Mouse (Mus musculus) liver, adult 2 months (tissue): ENCODE data around the gene Plekhg5. TPM values are rescaled to one million over a fixed set of nuclear protein-coding genes. Genes with fewer than 3 reads are reported as not detected.

ENCODE experiments used
- DNase-seq: peaks from one replicate; pipeline ENCODE4 v3.0.0-alpha.2; 2011; ENCODE audit warnings: low read depth, low spot score; ENCODE audit errors: extremely low read depth
- H3K27ac ChIP-seq: fragments of 200-500 bp; replicated peaks from 2 replicates; pipeline ENCODE4 v1.5.1; 2012; ENCODE audit warnings: low read depth, mild to moderate bottlenecking, control low read depth, inconsistent platforms, low read length; ENCODE audit not compliant: insufficient read depth
- H3K27me3 ChIP-seq: fragments of 200-500 bp; 2 replicates; pipeline ENCODE4 v1.6.1; 2012; ENCODE audit warnings: mild to moderate bottlenecking, moderate library complexity, low read length, inconsistent platforms; ENCODE audit not compliant: control insufficient read depth, insufficient read depth
- H3K36me3 ChIP-seq: fragments of 200-500 bp; 2 replicates; pipeline ENCODE4 v1.6.1; 2012; ENCODE audit warnings: low read length, inconsistent platforms; ENCODE audit not compliant: control insufficient read depth, insufficient read depth
- H3K4me1 ChIP-seq: fragments of 200-500 bp; 2 replicates; pipeline ENCODE4 v1.6.1; 2011; ENCODE audit warnings: low read length; ENCODE audit not compliant: control insufficient read depth, insufficient read depth
- H3K4me3 ChIP-seq: fragments of 200-500 bp; 2 replicates; pipeline ENCODE4 v1.5.1; 2011; ENCODE audit warnings: low read depth, mild to moderate bottlenecking, control low read depth, low read length, moderate library complexity; ENCODE audit not compliant: insufficient read depth
- H3K79me2 ChIP-seq: fragments of 200-500 bp; 2 replicates; pipeline ENCODE4 v1.6.1; 2012; ENCODE audit warnings: inconsistent platforms, mild to moderate bottlenecking, low read length, moderate library complexity; ENCODE audit not compliant: control insufficient read depth, insufficient read depth
- H3K9ac ChIP-seq: fragments of 200-500 bp; 2 replicates; pipeline ENCODE4 v1.6.1; 2012; ENCODE audit warnings: low read depth, mild to moderate bottlenecking, control low read depth, inconsistent platforms, low read length
- CTCF ChIP-seq: fragments of 200-500 bp; IDR thresholded peaks from 2 replicates; pipeline ENCODE4 v1.5.1; 2011; ENCODE audit warnings: low read depth, low read length, control low read depth
- POLR2A ChIP-seq: fragments of 200-500 bp; IDR thresholded peaks from 2 replicates; pipeline ENCODE4 v1.6.1; 2011; ENCODE audit warnings: low read length, control low read depth; ENCODE audit not compliant: insufficient read depth; ENCODE audit errors: extremely low read depth
- WGBS: fragments of 180-500 bp; shearing (Covaris S2); methylation state at CpG from one replicate; pipeline ENCODE4 v1.1.7; 2018; 5-methylcytosine and 5-hydroxymethylcytosine counted together
- polyA plus RNA-seq: library from polyadenylated mRNA; depleted of rRNA; stranded (reverse); fragments of >200 nt; gene quantifications from 2 replicates; pipeline ENCODE4 v1.2.3, GENCODE M21; 2012
- total RNA-seq: library from RNA; depleted of rRNA; stranded (reverse); fragments of >200 nt; gene quantifications from 2 replicates; pipeline ENCODE4 v1.2.3, GENCODE M21; 2014

The Plekhg5 gene
- total and polyA plus RNA-seq, 2 experiments: 2.4 to 6.6 TPM

GRCm38 (mm10) chr4:152084616-152085015, 12.3 kb downstream of the Plekhg5 start:
- H3K4me3 ChIP-seq: no peak overlapping the region
- H3K27me3 ChIP-seq: no peaks in the 10 kb centered on the region

GRCm38 (mm10) chr4:152086505-152087210, 14.4 kb downstream of the Plekhg5 start:
- Histone ChIP-seq H3K4me3 (peak overlapping the region; percentile 93), H3K27me3 (no peaks in the 10 kb centered on the region), H3K4me1 (peaks cover 9% of the 10 kb centered on the region), H3K79me2 (no peaks in the 10 kb centered on the region), H3K27ac (0 out of 2 replicates have a peak overlapping the region, but pooled peaks have one; percentile 36), H3K36me3 (no peaks in the 10 kb centered on the region), H3K9ac (peak overlapping the region; percentile 98)
- 0% methylated on average over 70 of the region's 92 CpGs for WGBS
- DNase-seq: peak; percentile 23
- TF ChIP-seq POLR2A: 0 out of 2 replicates have a peak, but pooled peaks have one; percentile 12
- TF ChIP-seq CTCF: no peak

More at GRCm38 (mm10) chr4:152084616-152085015, 12.3 kb downstream of the Plekhg5 start:
- WGBS: 93% methylated on average over 7 of the region's 7 CpGs
- no peaks in the 10 kb centered on the region for H3K36me3 ChIP-seq
- peaks cover 9% of the 10 kb centered on the region for H3K4me1 ChIP-seq
- no peaks in the 10 kb centered on the region for H3K79me2 ChIP-seq
- no peak overlapping the region for H3K27ac ChIP-seq
- no peak for DNase-seq
- no peak overlapping the region for H3K9ac ChIP-seq
- TF ChIP-seq CTCF (no peak), POLR2A (no peak)

GRCm38 (mm10) chr4:152087211-152088081, 15.1 kb downstream of the Plekhg5 start:
- TF ChIP-seq CTCF (no peak), POLR2A (no peak)

GRCm38 (mm10) chr4:152088133-152088532, 15.8 kb downstream of the Plekhg5 start:
- DNase-seq: peak; percentile 46
- TF ChIP-seq POLR2A: no peak
- TF ChIP-seq CTCF: no peak
- H3K36me3 ChIP-seq: no peaks in the 10 kb centered on the region
- no peaks in the 10 kb centered on the region for H3K27me3 ChIP-seq
- 35% methylated on average over 4 of the region's 4 CpGs for WGBS
- H3K4me3 ChIP-seq: no peak overlapping the region
- H3K9ac ChIP-seq: no peak overlapping the region
- H3K27ac ChIP-seq: no peak overlapping the region
- H3K79me2 ChIP-seq: no peaks in the 10 kb centered on the region
- H3K4me1 ChIP-seq: peaks cover 9% of the 10 kb centered on the region

More at GRCm38 (mm10) chr4:152087211-152088081, 15.1 kb downstream of the Plekhg5 start:
- peaks cover 9% of the 10 kb centered on the region for H3K4me1 ChIP-seq
- 13% methylated on average over 12 of the region's 12 CpGs for WGBS
- H3K79me2 ChIP-seq: no peaks in the 10 kb centered on the region
- H3K4me3 ChIP-seq: peak overlapping the region; percentile 93
- DNase-seq: no peak
- peak overlapping the region; percentile 98 for H3K9ac ChIP-seq
- no peaks in the 10 kb centered on the region for H3K27me3 ChIP-seq
- no peak overlapping the region for H3K27ac ChIP-seq
- H3K36me3 ChIP-seq: no peaks in the 10 kb centered on the region

GRCm38 (mm10) chr4:152088556-152089120, 16.3 kb downstream of the Plekhg5 start:
- Histone ChIP-seq H3K79me2 (no peaks in the 10 kb centered on the region), H3K4me3 (no peak overlapping the region), H3K4me1 (peaks cover 9% of the 10 kb centered on the region), H3K27me3 (no peaks in the 10 kb centered on the region), H3K36me3 (no peaks in the 10 kb centered on the region), H3K9ac (no peak overlapping the region), H3K27ac (no peak overlapping the region)
- WGBS: 84% methylated on average over 8 of the region's 8 CpGs
- DNase-seq: no peak
- TF ChIP-seq CTCF (no peak), POLR2A (no peak)
